Mouse (Mus musculus) intestine, embryonic 16.5 days (tissue): ENCODE results near the gene Crx. TPM values are rescaled to one million over a fixed set of nuclear protein-coding genes. Genes with fewer than 3 reads are reported as not detected.

Source experiments
- ATAC-seq: fragments of 200-750 bp; cut with Nextera tagmentation; 2 replicates; pipeline ENCODE4 v1.8.0; 2017; ENCODE audit warnings: moderate TSS enrichment, moderate library complexity
- H3K27ac ChIP-seq: fragments of 300-500 bp; sonication (generic); 2 replicates; pipeline ENCODE4 v1.5.1; 2014; ENCODE audit warnings: mild to moderate bottlenecking, low read length
- H3K27me3 ChIP-seq: fragments of 300-500 bp; sonication (generic); replicated peaks from 2 replicates; pipeline ENCODE4 v1.6.1; 2014; ENCODE audit warnings: low read length, control low read depth, mixed read lengths; ENCODE audit not compliant: control insufficient read depth, insufficient read depth
- H3K36me3 ChIP-seq: fragments of 300-500 bp; sonication (generic); 2 replicates; pipeline ENCODE4 v1.6.1; 2014; ENCODE audit warnings: low read length, control low read depth; ENCODE audit not compliant: control insufficient read depth, insufficient read depth
- H3K4me1 ChIP-seq: fragments of 300-500 bp; sonication (generic); 2 replicates; pipeline ENCODE4 v1.6.1; 2014; ENCODE audit warnings: low read length, control low read depth, mixed read lengths; ENCODE audit not compliant: control insufficient read depth, insufficient read depth
- H3K4me2 ChIP-seq: fragments of 300-500 bp; sonication (generic); 2 replicates; pipeline ENCODE4 v1.6.1; 2014; ENCODE audit warnings: low read depth, low read length, control low read depth
- H3K4me3 ChIP-seq: fragments of 300-500 bp; sonication (generic); 2 replicates; pipeline ENCODE4 v1.5.1; 2014; ENCODE audit warnings: mild to moderate bottlenecking, low read length
- H3K9ac ChIP-seq: fragments of 300-500 bp; sonication (generic); 2 replicates; pipeline ENCODE4 v1.6.1; 2014; ENCODE audit warnings: low read depth, low read length
- H3K9me3 ChIP-seq: fragments of 300-500 bp; sonication (generic); 2 replicates; pipeline ENCODE4 v1.6.1; 2016; ENCODE audit warnings: low read length, control low read depth; ENCODE audit not compliant: control insufficient read depth
- WGBS: fragments of 180-500 bp; shearing (Covaris S2); extraction: QIAGEN DNeasy Blood & Tissue Kit; methylation state at CpG from one replicate; pipeline ENCODE4 v1.1.7; 2014; 5-methylcytosine and 5-hydroxymethylcytosine counted together
- polyA plus RNA-seq: library from polyadenylated mRNA; unstranded; fragments of >200 nt; fragmentation: Nextera tagmentation; extraction: Ambion mirVana; gene quantifications from 2 replicates; pipeline ENCODE4 v1.2.1, GENCODE M21; 2015

Gene Crx
- polyA plus RNA-seq, 1 experiment from 2014 or later = not detected

DNA sequence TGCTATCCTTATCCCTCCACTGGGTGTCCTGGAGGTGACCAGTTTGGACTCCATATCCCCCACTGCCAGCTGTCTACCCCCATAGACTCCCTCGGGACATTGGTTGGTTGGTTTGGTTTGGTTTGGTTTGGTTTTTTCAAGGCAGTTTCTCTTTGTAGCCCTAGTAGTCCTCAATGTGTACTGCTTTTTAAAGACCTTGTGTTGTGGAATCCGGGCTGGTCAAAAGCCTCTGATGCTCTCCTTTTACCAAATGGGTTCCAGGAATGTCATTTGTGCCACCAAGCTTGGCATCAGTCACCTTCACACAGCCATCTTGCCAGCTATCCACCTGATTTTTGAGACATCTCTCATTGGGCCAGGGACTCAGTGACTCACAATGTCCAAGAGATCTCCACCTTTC, 35.0 kb upstream of the Crx start:
- H3K27me3 ChIP-seq = no peaks in the 10 kb centered on the region
- WGBS = 88% methylated on average over 2 of the region's 2 CpGs
- no peak overlapping the region for H3K27ac ChIP-seq
- no peak for ATAC-seq
- H3K4me1 ChIP-seq = no peaks in the 10 kb centered on the region
- no peak overlapping the region for H3K4me2 ChIP-seq
- peaks cover 17% of the 10 kb centered on the region for H3K36me3 ChIP-seq
- no peaks in the 10 kb centered on the region for H3K9me3 ChIP-seq
- H3K4me3 ChIP-seq = no peak overlapping the region
- no peak overlapping the region for H3K9ac ChIP-seq

DNA sequence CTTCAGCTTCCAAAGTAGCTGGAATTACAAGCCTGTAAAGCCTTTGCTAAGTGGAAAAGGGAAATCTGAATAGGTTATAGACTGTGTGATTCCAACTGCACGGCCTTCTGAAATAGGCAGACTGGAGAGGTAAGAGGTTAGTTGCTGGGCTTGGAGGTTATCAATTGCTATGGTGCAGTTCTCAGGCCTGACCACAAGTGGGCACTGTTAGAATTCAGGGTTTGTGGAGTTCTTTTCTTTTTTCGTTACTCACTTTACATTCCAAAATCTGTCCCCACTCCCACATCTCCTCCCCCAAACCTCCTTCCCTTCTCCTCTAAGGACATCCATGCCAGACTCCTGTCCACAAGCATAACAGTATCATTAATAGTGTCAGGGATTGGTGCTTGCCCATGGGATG, 34.5 kb upstream of the Crx start:
- Histone ChIP-seq H3K27me3 (no peaks in the 10 kb centered on the region), H3K27ac (no peak overlapping the region), H3K9ac (no peak overlapping the region), H3K36me3 (peaks cover 12% of the 10 kb centered on the region; the same call in 1 of the 2 replicates), H3K4me2 (no peak overlapping the region), H3K4me1 (no peaks in the 10 kb centered on the region), H3K4me3 (no peak overlapping the region), H3K9me3 (no peaks in the 10 kb centered on the region)
- 48% methylated on average over 2 of the region's 2 CpGs for WGBS
- ATAC-seq = no peak

DNA sequence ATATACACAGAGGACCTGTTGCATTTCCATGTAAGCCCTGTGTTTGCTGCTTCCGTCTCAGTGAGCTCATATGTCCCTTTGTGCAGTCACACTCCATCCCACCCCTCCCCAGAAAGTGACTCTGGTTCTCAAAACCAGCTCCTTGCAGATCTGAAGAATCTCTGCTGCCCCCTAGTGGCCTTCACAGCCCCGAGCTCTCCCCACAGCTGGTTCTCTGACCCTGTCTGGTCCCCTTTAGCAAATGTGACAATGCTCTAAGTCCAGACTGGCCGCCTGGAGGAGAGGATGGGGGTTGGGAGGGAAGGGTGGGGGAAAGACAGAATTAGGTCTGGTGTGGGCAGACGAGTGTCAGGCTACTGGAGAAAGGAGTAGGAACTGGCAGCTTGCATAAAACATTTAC, 32.4 kb upstream of the Crx start:
- no peaks in the 10 kb centered on the region for H3K4me1 ChIP-seq
- 2% methylated on average over 4 of the region's 4 CpGs for WGBS
- H3K27ac ChIP-seq = no peak overlapping the region
- no peaks in the 10 kb centered on the region for H3K9me3 ChIP-seq
- peak; percentile 47; the same call in 1 of the 2 replicates for ATAC-seq
- no peaks in the 10 kb centered on the region for H3K27me3 ChIP-seq
- H3K36me3 ChIP-seq = 0 out of 2 replicates have a peak, but pooled peaks cover 4% of the 10 kb centered on the region
- no peak overlapping the region for H3K4me2 ChIP-seq
- H3K9ac ChIP-seq = no peak overlapping the region
- no peak overlapping the region for H3K4me3 ChIP-seq

DNA sequence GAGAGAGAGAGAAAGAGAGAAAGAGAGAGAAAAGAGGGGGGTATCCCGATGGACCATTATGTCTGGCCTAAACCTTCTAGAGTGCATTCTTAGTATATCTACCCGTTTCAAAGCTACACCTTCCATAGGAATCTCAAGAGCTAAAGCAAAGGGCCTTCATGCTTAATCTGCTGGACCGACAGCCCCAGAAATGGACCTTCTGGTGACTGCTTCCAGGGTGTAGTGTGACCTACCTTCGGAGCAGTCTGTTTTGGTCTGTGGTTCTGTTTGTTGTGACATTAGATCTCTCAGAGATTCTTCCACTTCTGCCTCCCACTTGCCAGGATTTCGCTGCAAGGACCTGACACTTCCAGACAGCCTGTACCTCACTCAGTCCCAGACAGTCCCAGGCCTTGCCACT, 30.8 kb upstream of the Crx start:
- H3K36me3 ChIP-seq = no peaks in the 10 kb centered on the region
- no peak overlapping the region for H3K4me3 ChIP-seq
- H3K4me1 ChIP-seq = no peaks in the 10 kb centered on the region
- H3K4me2 ChIP-seq = no peak overlapping the region
- H3K27me3 ChIP-seq = no peaks in the 10 kb centered on the region
- H3K9ac ChIP-seq = no peak overlapping the region
- ATAC-seq = no peak
- H3K27ac ChIP-seq = no peak overlapping the region
- 78% methylated on average over 5 of the region's 5 CpGs for WGBS
- H3K9me3 ChIP-seq = no peaks in the 10 kb centered on the region

DNA sequence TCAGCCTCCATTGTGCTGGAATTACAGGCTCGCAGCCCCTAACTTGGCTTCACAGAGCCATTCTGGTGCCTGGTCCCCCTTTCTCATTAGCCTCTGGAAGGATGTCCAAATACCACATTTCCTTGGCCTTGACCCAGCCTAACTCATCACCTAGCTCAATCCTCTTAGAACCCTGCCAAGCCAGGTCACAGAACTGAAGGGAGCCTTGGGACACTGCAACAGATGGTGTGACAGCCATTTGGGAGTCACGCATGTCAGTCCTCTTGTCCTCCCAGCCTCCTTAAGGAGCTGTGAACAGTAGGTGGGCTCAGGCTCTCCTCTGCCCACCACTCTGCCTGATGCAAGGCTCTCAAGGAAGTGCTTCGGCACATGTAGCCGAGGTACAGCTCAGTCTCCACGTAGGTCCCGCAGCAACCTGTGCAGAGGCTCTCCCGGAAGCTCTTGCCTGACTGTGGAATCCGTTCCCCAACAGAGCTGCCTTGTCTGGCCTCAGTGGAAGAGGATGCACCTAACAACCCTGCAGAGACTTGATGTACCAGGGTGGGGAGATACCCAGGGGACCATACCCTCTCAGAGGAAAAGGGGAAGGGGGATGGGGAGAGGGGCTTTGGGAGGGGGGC, 28.3 kb upstream of the Crx start:
- H3K4me3 ChIP-seq = no peak overlapping the region
- no peaks in the 10 kb centered on the region for H3K9me3 ChIP-seq
- H3K4me1 ChIP-seq = no peaks in the 10 kb centered on the region
- no peak for ATAC-seq
- no peak overlapping the region for H3K4me2 ChIP-seq
- no peaks in the 10 kb centered on the region for H3K36me3 ChIP-seq
- H3K27ac ChIP-seq = no peak overlapping the region
- H3K27me3 ChIP-seq = no peaks in the 10 kb centered on the region
- 76% methylated on average over 8 of the region's 8 CpGs for WGBS
- no peak overlapping the region for H3K9ac ChIP-seq

DNA sequence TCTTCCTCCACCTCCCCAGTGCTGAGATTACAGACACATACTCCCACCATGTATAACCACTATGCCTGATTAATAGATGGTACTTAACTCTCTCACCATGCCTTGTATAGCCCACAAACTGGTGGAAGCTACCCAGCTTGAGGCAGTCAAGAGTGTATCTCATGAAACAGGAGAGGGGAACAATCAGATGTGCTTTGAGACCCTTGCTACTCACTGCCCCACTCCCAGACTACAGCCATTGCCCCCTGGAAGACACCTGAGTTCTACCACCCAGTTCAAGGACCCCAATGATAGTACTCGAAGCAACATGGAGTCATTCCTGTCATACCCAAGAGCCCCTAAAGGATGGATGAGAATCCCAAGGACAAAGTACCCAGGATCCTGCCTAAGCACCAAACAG, 26.8 kb upstream of the Crx start:
- 94% methylated on average over 1 of the region's 1 CpGs for WGBS

DNA sequence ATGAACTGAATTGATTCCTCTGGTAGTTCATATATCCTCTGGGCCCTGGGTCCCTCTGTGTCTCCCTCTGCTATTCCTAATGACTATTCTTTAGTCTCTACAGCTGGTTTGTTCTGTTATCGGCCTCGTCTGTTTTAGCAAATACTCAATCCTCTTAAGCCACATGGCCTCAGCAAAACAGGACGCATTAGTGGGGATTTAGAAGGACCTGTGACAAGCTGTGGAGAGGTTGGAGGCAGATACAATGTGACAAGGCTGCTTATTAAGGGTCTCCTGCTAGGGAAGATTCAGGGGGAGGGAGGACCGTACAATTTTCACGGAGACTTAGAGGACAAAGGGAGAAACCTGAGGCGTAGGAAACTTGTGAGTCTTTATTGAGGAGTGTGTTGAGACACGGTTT, 26.1 kb upstream of the Crx start:
- Histone ChIP-seq H3K4me1 (no peaks in the 10 kb centered on the region), H3K4me3 (no peak overlapping the region), H3K4me2 (no peak overlapping the region), H3K9me3 (no peaks in the 10 kb centered on the region), H3K36me3 (no peaks in the 10 kb centered on the region), H3K27ac (no peak overlapping the region), H3K27me3 (no peaks in the 10 kb centered on the region), H3K9ac (no peak overlapping the region)
- no peak for ATAC-seq
- WGBS = 76% methylated on average over 7 of the region's 7 CpGs

More for the DNA sequence above, 26.8 kb upstream of the Crx start:
- Histone ChIP-seq H3K27ac (no peak overlapping the region), H3K9ac (no peak overlapping the region), H3K4me2 (no peak overlapping the region), H3K4me3 (no peak overlapping the region), H3K9me3 (no peaks in the 10 kb centered on the region), H3K27me3 (no peaks in the 10 kb centered on the region), H3K36me3 (no peaks in the 10 kb centered on the region), H3K4me1 (no peaks in the 10 kb centered on the region)
- ATAC-seq = no peak

DNA sequence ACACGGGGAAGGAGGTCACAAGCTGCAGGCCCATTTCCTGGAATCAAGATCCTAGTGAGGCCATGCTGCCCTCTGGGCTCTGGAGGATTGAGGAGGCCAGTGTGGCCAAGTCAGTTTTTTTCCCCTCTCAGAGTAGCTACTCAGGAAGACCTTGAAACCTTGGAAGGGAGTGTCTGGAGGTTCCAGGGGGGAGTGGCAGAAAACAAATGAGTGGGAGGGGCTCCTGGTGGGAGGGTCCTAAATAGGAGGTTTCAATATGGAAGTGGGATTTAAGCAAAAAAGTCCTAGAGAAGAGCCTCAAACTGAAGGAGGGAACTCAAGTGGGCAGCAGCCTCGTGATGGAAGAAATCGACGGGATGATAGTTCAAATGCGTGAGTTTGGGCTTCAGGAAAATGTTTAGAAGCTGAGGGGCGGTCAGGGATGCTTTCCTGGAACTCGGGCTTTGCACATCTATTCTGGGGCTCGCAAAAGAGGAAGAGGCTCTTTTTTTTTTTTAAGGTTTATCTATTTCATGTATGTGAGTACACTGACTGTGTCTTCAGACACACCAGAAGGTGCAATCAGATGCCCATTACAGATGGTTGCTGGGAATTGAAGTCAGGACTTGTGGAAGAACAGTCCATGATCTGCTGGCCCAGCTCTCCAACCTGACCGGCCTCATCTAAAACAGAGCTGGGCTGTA, 21.7 kb upstream of the Crx start:
- Histone ChIP-seq H3K27ac (no peak overlapping the region), H3K9me3 (no peaks in the 10 kb centered on the region), H3K36me3 (no peaks in the 10 kb centered on the region), H3K4me1 (no peaks in the 10 kb centered on the region), H3K4me2 (no peak overlapping the region), H3K9ac (no peak overlapping the region), H3K4me3 (no peak overlapping the region), H3K27me3 (no peaks in the 10 kb centered on the region)
- WGBS = 83% methylated on average over 9 of the region's 9 CpGs
- ATAC-seq = no peak

DNA sequence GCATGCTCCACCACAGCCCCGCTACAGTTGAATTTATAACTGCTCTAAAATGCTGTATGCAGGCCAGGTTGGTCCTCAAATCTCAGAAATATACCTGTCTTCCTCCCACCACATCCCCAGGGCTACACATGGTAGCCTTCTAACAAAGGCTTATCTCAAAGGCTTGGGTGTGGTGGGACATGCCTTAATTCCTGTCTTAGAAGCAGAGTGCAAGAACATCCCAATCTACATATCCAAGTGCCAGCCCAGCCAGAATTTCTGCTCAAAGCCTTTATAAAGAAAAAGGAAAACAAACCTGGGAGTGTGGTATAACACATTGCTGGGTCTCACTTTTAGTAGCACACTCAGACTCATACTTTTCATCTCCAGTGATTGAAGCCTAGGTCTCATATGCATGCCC, 14.5 kb upstream of the Crx start:
- no peak for ATAC-seq
- Histone ChIP-seq H3K27me3 (no peaks in the 10 kb centered on the region), H3K4me3 (no peak overlapping the region), H3K9me3 (no peaks in the 10 kb centered on the region), H3K9ac (no peak overlapping the region), H3K4me1 (no peaks in the 10 kb centered on the region), H3K36me3 (no peaks in the 10 kb centered on the region), H3K4me2 (no peak overlapping the region), H3K27ac (no peak overlapping the region)
- 64% methylated on average over 1 of the region's 1 CpGs for WGBS

DNA sequence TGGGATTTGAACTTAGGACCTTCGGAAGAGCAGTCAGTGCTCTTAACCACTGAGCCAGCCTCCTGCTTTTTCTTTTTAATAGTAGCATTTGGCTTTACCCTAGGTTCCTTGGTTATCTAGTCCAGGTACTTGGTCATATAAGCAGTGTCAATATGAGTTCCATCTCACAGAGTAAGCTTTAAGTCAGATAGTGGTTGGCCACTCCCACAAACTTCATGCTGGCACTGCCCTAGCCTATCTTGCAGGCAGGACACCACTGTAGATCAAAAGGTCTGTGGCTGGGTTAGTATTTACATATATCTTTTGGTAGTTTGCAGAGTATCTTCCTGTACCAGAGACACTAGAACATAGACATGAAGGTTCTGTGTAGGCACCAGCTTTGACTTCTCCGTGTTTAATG, 4.4 kb upstream of the Crx start:
- no peak overlapping the region for H3K9ac ChIP-seq
- H3K4me2 ChIP-seq = no peak overlapping the region
- H3K36me3 ChIP-seq = no peaks in the 10 kb centered on the region
- no peak for ATAC-seq
- no peaks in the 10 kb centered on the region for H3K9me3 ChIP-seq
- H3K4me3 ChIP-seq = no peak overlapping the region
- no peak overlapping the region for H3K27ac ChIP-seq
- no peaks in the 10 kb centered on the region for H3K4me1 ChIP-seq
- WGBS = 84% methylated on average over 2 of the region's 2 CpGs
- no peaks in the 10 kb centered on the region for H3K27me3 ChIP-seq
